Mouse (Mus musculus) heart, postnatal 0 days (tissue): Measurements from ENCODE around the gene Fam117a. TPM values are rescaled to one million over a fixed set of nuclear protein-coding genes. Genes with fewer than 3 reads are reported as not detected.

Source experiments
- ATAC-seq: fragments of 200-750 bp; cut with Nextera tagmentation; 2 replicates; pipeline ENCODE4 v1.8.0; 2017; ENCODE audit warnings: low read depth, moderate number of reproducible peaks, moderate library complexity; ENCODE audit not compliant: insufficient read depth
- DNase-seq: peaks from one replicate; pipeline ENCODE4 v3.0.0-alpha.2; 2016; ENCODE audit warnings: low spot score
- H3K27ac ChIP-seq: fragments of 300-500 bp; sonication (generic); 2 replicates; pipeline ENCODE4 v1.5.1; 2014; ENCODE audit warnings: low read depth, mild to moderate bottlenecking
- H3K27me3 ChIP-seq: fragments of 300-500 bp; sonication (generic); 2 replicates; pipeline ENCODE4 v1.6.1; 2014; ENCODE audit warnings: low read length, mixed read lengths; ENCODE audit not compliant: control insufficient read depth, insufficient read depth
- H3K36me3 ChIP-seq: fragments of 300-500 bp; sonication (generic); replicated peaks from 2 replicates; pipeline ENCODE4 v1.6.1; 2014; ENCODE audit warnings: low read length, mixed read lengths; ENCODE audit not compliant: control insufficient read depth, insufficient read depth
- H3K4me1 ChIP-seq: fragments of 300-500 bp; sonication (generic); 2 replicates; pipeline ENCODE4 v1.6.1; 2014; ENCODE audit warnings: antibody characterized with exemption; ENCODE audit not compliant: control insufficient read depth, insufficient read depth
- H3K4me2 ChIP-seq: fragments of 300-500 bp; sonication (generic); 2 replicates; pipeline ENCODE4 v1.6.1; 2014; ENCODE audit warnings: low read depth, mild to moderate bottlenecking, low read length, moderate library complexity
- H3K4me3 ChIP-seq: fragments of 300-500 bp; sonication (generic); 2 replicates; pipeline ENCODE4 v1.5.1; 2014; ENCODE audit warnings: low read depth, low read length
- H3K9ac ChIP-seq: fragments of 300-500 bp; sonication (generic); replicated peaks from 2 replicates; pipeline ENCODE4 v1.6.1; 2014; ENCODE audit warnings: low read depth, low read length, mixed read lengths
- H3K9me3 ChIP-seq: fragments of 300-500 bp; sonication (generic); replicated peaks from 2 replicates; pipeline ENCODE4 v1.6.1; 2016; ENCODE audit warnings: low read length; ENCODE audit not compliant: control insufficient read depth
- CTCF ChIP-seq: IDR thresholded peaks from 2 replicates; pipeline ENCODE4 v1.5.1; 2016; ENCODE audit warnings: antibody characterized with exemption, control low read depth, low read depth
- EP300 ChIP-seq: IDR thresholded peaks from 2 replicates; pipeline ENCODE4 v1.6.1; 2016; ENCODE audit warnings: antibody characterized with exemption, low read depth
- WGBS: fragments of 180-500 bp; shearing (Covaris S2); extraction: QIAGEN DNeasy Blood & Tissue Kit; methylation state at CpG from one replicate; pipeline ENCODE4 v1.1.7; 2014; 5-methylcytosine and 5-hydroxymethylcytosine counted together
- polyA plus RNA-seq: library from polyadenylated mRNA; unstranded; fragments of >200 nt; fragmentation: Nextera tagmentation; extraction: Ambion mirVana; gene quantifications from 2 replicates; pipeline ENCODE4 v1.2.1, GENCODE M21; 2015
- total RNA-seq: library from RNA; depleted of rRNA; stranded (reverse); fragments of >200 nt; gene quantifications from 2 replicates; pipeline ENCODE4 v1.2.3, GENCODE M21; 2014; ENCODE audit warnings: low replicate concordance

Gene Fam117a
- total and polyA plus RNA-seq, 2 experiments from 2014 or later, result 3.9 to 5.6 TPM

GRCm38 (mm10) chr11:95350960-95351359 is 14.1 kb downstream of the Fam117a start:
- no peak for ATAC-seq
- Histone ChIP-seq H3K4me1 (peaks cover 13% of the 10 kb centered on the region), H3K9me3 (no peaks in the 10 kb centered on the region), H3K27ac (no peak overlapping the region), H3K4me3 (no peak overlapping the region), H3K4me2 (no peak overlapping the region), H3K9ac (no peak overlapping the region), H3K36me3 (peaks cover 8% of the 10 kb centered on the region; the same call in 1 of the 2 replicates), H3K27me3 (no peaks in the 10 kb centered on the region)
- no peak for DNase-seq
- TF ChIP-seq EP300, result no peak
- no peak for TF ChIP-seq CTCF
- WGBS, result 84% methylated on average over 3 of the region's 3 CpGs

DNA sequence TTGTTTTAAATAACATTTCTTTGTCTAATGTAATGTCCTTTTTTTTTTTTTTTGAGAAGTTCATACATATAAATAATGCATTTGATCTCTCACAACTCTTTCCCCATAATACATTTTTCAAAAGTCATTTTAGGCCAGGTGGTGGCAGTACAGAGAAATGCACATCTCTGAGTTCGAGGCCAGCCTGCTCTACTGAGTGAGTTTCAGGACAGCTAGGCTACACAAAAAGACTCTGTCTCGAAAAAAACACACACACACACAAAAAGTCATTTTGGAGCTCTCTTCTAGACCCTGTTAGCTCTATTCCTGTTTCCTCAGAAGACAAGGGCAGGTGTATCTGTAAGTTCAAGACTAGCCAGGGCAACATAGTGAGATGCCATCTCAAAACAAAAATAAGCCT is 15.9 kb downstream of the Fam117a start:
- ATAC-seq (no peak), DNase-seq (no peak)
- H3K4me3 ChIP-seq, result no peak overlapping the region
- H3K27me3 ChIP-seq, result no peaks in the 10 kb centered on the region
- H3K36me3 ChIP-seq, result peaks cover under 1% of the 10 kb centered on the region; the same call in 1 of the 2 replicates
- WGBS, result 84% methylated on average over 2 of the region's 2 CpGs
- H3K27ac ChIP-seq, result no peak overlapping the region
- no peak overlapping the region for H3K4me2 ChIP-seq
- H3K4me1 ChIP-seq, result peaks cover 19% of the 10 kb centered on the region
- no peak overlapping the region for H3K9ac ChIP-seq
- no peak for TF ChIP-seq CTCF
- TF ChIP-seq EP300, result no peak
- no peaks in the 10 kb centered on the region for H3K9me3 ChIP-seq

DNA sequence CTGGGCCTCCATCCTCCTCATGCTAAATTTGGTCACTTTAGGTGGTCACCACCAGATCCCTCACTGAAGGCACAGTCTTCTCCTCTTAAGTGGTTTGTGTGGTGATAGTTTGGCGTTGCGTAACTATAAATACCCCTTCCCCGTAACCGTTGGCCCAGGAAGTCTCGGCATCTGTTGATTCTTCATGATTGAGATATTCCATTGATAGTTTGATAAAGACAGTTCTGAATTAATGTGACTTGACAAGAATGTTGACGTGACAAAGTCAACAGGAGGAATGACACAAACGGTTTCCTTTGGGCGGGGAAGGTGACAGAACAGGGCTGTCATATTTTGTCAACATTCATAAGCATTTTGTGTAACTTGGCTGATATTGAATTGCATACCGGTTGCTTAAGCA is 16.4 kb downstream of the Fam117a start:
- Histone ChIP-seq H3K27me3 (no peaks in the 10 kb centered on the region), H3K4me3 (no peak overlapping the region), H3K36me3 (no peaks in the 10 kb centered on the region; the same call in 1 of the 2 replicates), H3K9me3 (no peaks in the 10 kb centered on the region), H3K4me2 (no peak overlapping the region), H3K4me1 (peaks cover 19% of the 10 kb centered on the region), H3K9ac (no peak overlapping the region), H3K27ac (no peak overlapping the region)
- no peak for ATAC-seq
- no peak for TF ChIP-seq EP300
- TF ChIP-seq CTCF, result no peak
- DNase-seq, result no peak
- WGBS, result 62% methylated on average over 9 of the region's 9 CpGs

- no peak for DNase-seq
- 82% methylated on average over 14 of the region's 14 CpGs for WGBS
- Histone ChIP-seq H3K27me3 (no peaks in the 10 kb centered on the region), H3K27ac (peak overlapping the region; percentile 35; the same call in 1 of the 2 replicates), H3K9ac (no peak overlapping the region), H3K4me2 (no peak overlapping the region), H3K9me3 (no peaks in the 10 kb centered on the region), H3K4me3 (no peak overlapping the region), H3K36me3 (no peaks in the 10 kb centered on the region), H3K4me1 (peaks cover 19% of the 10 kb centered on the region)
- TF ChIP-seq EP300 (no peak), CTCF (no peak)
- ATAC-seq, result no peak
Measured at GRCm38 (mm10) chr11:95354228-95354944, 17.6 kb downstream of the Fam117a start.

GRCm38 (mm10) chr11:95354945-95355660 is 18.3 kb downstream of the Fam117a start:
- Histone ChIP-seq H3K27ac (peak overlapping the region; percentile 35; the same call in 1 of the 2 replicates), H3K4me3 (no peak overlapping the region), H3K36me3 (no peaks in the 10 kb centered on the region), H3K9ac (peak overlapping the region; percentile 29; the same call in 1 of the 2 replicates), H3K9me3 (no peaks in the 10 kb centered on the region), H3K4me1 (peaks cover 19% of the 10 kb centered on the region), H3K27me3 (no peaks in the 10 kb centered on the region), H3K4me2 (peak overlapping the region; percentile 30; the same call in 1 of the 2 replicates)
- DNase-seq (no peak), ATAC-seq (no peak)
- no peak for TF ChIP-seq CTCF
- TF ChIP-seq EP300, result no peak
- WGBS, result 74% methylated on average over 12 of the region's 12 CpGs
